27 mouse cellular contexts compared by ENCODE assay signal in genomic region chr12:97475751-97476150, GRCm38 (mm10).
DNase-seq lines count a peak whose midpoint lies in the region; ATAC-seq lines count a peak whose summit lies in the region.
"Had no signal": no experiment of that assay in that cellular context is flagged by ENCODE, and none has a peak within 500 bp of the region (broad histone marks: within the 10 kb centered on the region; RNA-seq: fewer than 3 reads in every experiment).

No protein-coding gene starts in this region.

- WGBS in hindbrain, embryonic 10.5 days = 37% methylated on average over 2 of the region's 2 CpGs
- 9% methylated on average over 2 of the region's 2 CpGs for WGBS in hindbrain, embryonic 13.5 days
- WGBS in neural tube, embryonic 11.5 days = 29% methylated on average over 2 of the region's 2 CpGs
- 21% methylated on average over 2 of the region's 2 CpGs for WGBS in neural tube, embryonic 15.5 days

- H3K9me3 ChIP-seq in hindbrain, embryonic 10.5 days = no peaks in the 10 kb centered on the region
- no peaks in the 10 kb centered on the region for H3K9me3 ChIP-seq in hindbrain, embryonic 13.5 days
- H3K9me3 ChIP-seq in neural tube, embryonic 11.5 days (ENCODE audit: control insufficient read depth, low read length) = no peaks in the 10 kb centered on the region
- H3K9me3 ChIP-seq in neural tube, embryonic 15.5 days (replicated peaks) = no peaks in the 10 kb centered on the region
- H3K9me3 ChIP-seq: embryonic facial prominence, embryonic 12.5 days; heart, embryonic 13.5 days; limb, embryonic 12.5 days; liver, embryonic 15.5 days; midbrain, embryonic 13.5 days had no signal

- H3K27me3 ChIP-seq in hindbrain, embryonic 10.5 days (ENCODE audit: insufficient read depth, poor library complexity, severe bottlenecking) = no peaks in the 10 kb centered on the region
- no peaks in the 10 kb centered on the region for H3K27me3 ChIP-seq in hindbrain, embryonic 13.5 days
- no peaks in the 10 kb centered on the region for H3K27me3 ChIP-seq in neural tube, embryonic 11.5 days (ENCODE audit: control insufficient read depth, insufficient read depth, low read length)
- no peaks in the 10 kb centered on the region for H3K27me3 ChIP-seq in neural tube, embryonic 15.5 days (replicated peaks)
- H3K27me3 ChIP-seq: embryonic facial prominence, embryonic 12.5 days; heart, embryonic 13.5 days; limb, embryonic 12.5 days; liver, embryonic 15.5 days; midbrain, embryonic 13.5 days; Patski had no signal

- H3K36me3 ChIP-seq in hindbrain, embryonic 10.5 days = no peaks in the 10 kb centered on the region
- no peaks in the 10 kb centered on the region for H3K36me3 ChIP-seq in hindbrain, embryonic 13.5 days
- H3K36me3 ChIP-seq in neural tube, embryonic 11.5 days (ENCODE audit: control insufficient read depth, insufficient read depth, low read length) = no peaks in the 10 kb centered on the region
- no peaks in the 10 kb centered on the region for H3K36me3 ChIP-seq in neural tube, embryonic 15.5 days
- H3K36me3 ChIP-seq: embryonic facial prominence, embryonic 12.5 days; heart, embryonic 13.5 days; limb, embryonic 12.5 days; liver, embryonic 15.5 days; midbrain, embryonic 13.5 days had no signal

- H3K4me2 ChIP-seq in hindbrain, embryonic 13.5 days = no peak overlapping the region
- H3K4me2 ChIP-seq in neural tube, embryonic 11.5 days (ENCODE audit: low read depth) = no peak overlapping the region
- H3K4me2 ChIP-seq in neural tube, embryonic 15.5 days = no peak overlapping the region
- H3K4me2 ChIP-seq: embryonic facial prominence, embryonic 12.5 days; heart, embryonic 13.5 days; limb, embryonic 12.5 days; liver, embryonic 15.5 days; lung, embryonic 14.5 days; midbrain, embryonic 13.5 days had no signal

- H3K27ac ChIP-seq in hindbrain, embryonic 10.5 days = no peak overlapping the region
- H3K27ac ChIP-seq in hindbrain, embryonic 13.5 days = no peak overlapping the region
- H3K27ac ChIP-seq in neural tube, embryonic 11.5 days (ENCODE audit: low read depth, low read length) = no peak overlapping the region
- no peak overlapping the region for H3K27ac ChIP-seq in neural tube, embryonic 15.5 days (replicated peaks)
- H3K27ac ChIP-seq: embryonic facial prominence, embryonic 12.5 days; heart, embryonic 13.5 days; kidney, postnatal 0 days; limb, embryonic 12.5 days; liver, embryonic 15.5 days; midbrain, embryonic 13.5 days had no signal

- H3K4me1 ChIP-seq in hindbrain, embryonic 10.5 days (replicated peaks) = peaks cover 19% of the 10 kb centered on the region
- peaks cover 13% of the 10 kb centered on the region for H3K4me1 ChIP-seq in hindbrain, embryonic 13.5 days (replicated peaks)
- peaks cover 3% of the 10 kb centered on the region; the same call in 1 of the 2 replicates for H3K4me1 ChIP-seq in neural tube, embryonic 11.5 days (ENCODE audit: control insufficient read depth, insufficient read depth, low read length)
- peaks cover 11% of the 10 kb centered on the region; the same call in 1 of the 2 replicates for H3K4me1 ChIP-seq in neural tube, embryonic 15.5 days
- H3K4me1 ChIP-seq: embryonic facial prominence, embryonic 12.5 days; heart, embryonic 13.5 days; limb, embryonic 12.5 days; liver, embryonic 15.5 days had no signal

- peak; percentile 10 for DNase-seq in hindbrain, embryonic 10.5 days (ENCODE audit: low spot score)
- DNase-seq in neural tube, embryonic 11.5 days (ENCODE audit: low spot score) = no peak
- DNase-seq in embryo, embryonic 10.5 days (ENCODE audit: low spot score) = peak; percentile 74
- no peak for DNase-seq in cerebellum, adult 8-10 months
- no peak for DNase-seq in layer of hippocampus, adult 9-10 months (ENCODE audit: low spot score)
- DNase-seq: adrenal gland, postnatal 14 days; cerebellum, adult 11-12 months; cerebellum, postnatal 10 days; gastrocnemius, postnatal 10 days; heart, postnatal 10 days; kidney, adult 8-10 months; kidney, postnatal 4 days; layer of hippocampus, postnatal 36 days; lung, embryonic 14.5 days; lung, postnatal 14 days; thymus, adult 2 months; thymus, postnatal 36 days had no signal

- H3K4me3 ChIP-seq in hindbrain, embryonic 10.5 days = no peak overlapping the region
- H3K4me3 ChIP-seq in hindbrain, embryonic 13.5 days = no peak overlapping the region
- H3K4me3 ChIP-seq in neural tube, embryonic 11.5 days (ENCODE audit: low read depth, low read length) = no peak overlapping the region
- no peak overlapping the region for H3K4me3 ChIP-seq in neural tube, embryonic 15.5 days (replicated peaks)
- H3K4me3 ChIP-seq: embryonic facial prominence, embryonic 12.5 days; heart, embryonic 13.5 days; limb, embryonic 12.5 days; liver, embryonic 15.5 days; midbrain, embryonic 13.5 days had no signal

- no peak overlapping the region for H3K9ac ChIP-seq in hindbrain, embryonic 13.5 days
- no peak overlapping the region for H3K9ac ChIP-seq in neural tube, embryonic 11.5 days (ENCODE audit: low read length)
- no peak overlapping the region for H3K9ac ChIP-seq in neural tube, embryonic 15.5 days (replicated peaks)
- H3K9ac ChIP-seq: embryonic facial prominence, embryonic 12.5 days; heart, embryonic 13.5 days; limb, embryonic 12.5 days; liver, embryonic 15.5 days; lung, embryonic 14.5 days; midbrain, embryonic 13.5 days had no signal

- ATAC-seq in hindbrain, embryonic 13.5 days (ENCODE audit: low FRiP score) = no peak
- ATAC-seq in neural tube, embryonic 11.5 days (ENCODE audit: insufficient read depth, low FRiP score, low TSS enrichment) = 0 out of 2 replicates have a peak, but pooled peaks have one; percentile 58
- no peak for ATAC-seq in neural tube, embryonic 15.5 days (ENCODE audit: low FRiP score)
- ATAC-seq: intestine, embryonic 16.5 days; Patski had no signal

Comparison
In these comparisons a context has a peak if more than half of its experiments do, and no peak if none do; other contexts are left out.
1. DNase-seq: peak in hindbrain, embryonic 10.5 days (single experiment) and embryo, embryonic 10.5 days (single experiment); none in neural tube, embryonic 11.5 days (single experiment), cerebellum, adult 8-10 months (single experiment) and layer of hippocampus, adult 9-10 months (single experiment).